Mouse (Mus musculus) MEL (cell line): ENCODE data around the gene Ptprk.

ENCODE experiments used
- CTCF ChIP-seq, 3 experiments: IDR thresholded peaks in 2 of 3; conservative IDR thresholded peaks in 1 of 3; 2 replicates each; pipeline ENCODE4 v1.5.1; 2011 to 2012; ENCODE audit warnings: low read length in 3 of 3, low read depth in 2 of 3, mild to moderate bottlenecking in 2 of 3, improper control_type of control experiment in 1 of 3, inconsistent platforms in 1 of 3, mixed read lengths in 1 of 3, moderate library complexity in 1 of 3; ENCODE audit not compliant: control insufficient read depth in 1 of 3, insufficient read depth in 1 of 3, poor library complexity in 1 of 3, severe bottlenecking in 1 of 3
- ELF1 ChIP-seq: IDR thresholded peaks from 2 replicates; pipeline ENCODE4 v1.6.1; 2014; ENCODE audit warnings: low read depth, mild to moderate bottlenecking, inconsistent platforms, low read length, improper control_type of control experiment, moderate library complexity
- GATA1 ChIP-seq: IDR thresholded peaks from 2 replicates; pipeline ENCODE4 v1.6.1; 2011; ENCODE audit warnings: low read depth, low read length, improper control_type of control experiment
- KAT2A ChIP-seq: conservative IDR thresholded peaks from 2 replicates; pipeline ENCODE4 v1.6.1; 2012; ENCODE audit warnings: low read depth, low read length, improper control_type of control experiment, inconsistent platforms
- NRF1 ChIP-seq: IDR thresholded peaks from 2 replicates; pipeline ENCODE4 v1.6.1; 2014; ENCODE audit warnings: low read depth, mild to moderate bottlenecking, inconsistent platforms, low read length, improper control_type of control experiment, moderate library complexity; ENCODE audit not compliant: poor library complexity, insufficient read depth, severe bottlenecking
- USF1 ChIP-seq: IDR thresholded peaks from 2 replicates; pipeline ENCODE4 v1.6.1; 2014; ENCODE audit warnings: low read depth, mild to moderate bottlenecking, inconsistent platforms, low read length, improper control_type of control experiment, moderate library complexity

DNA sequence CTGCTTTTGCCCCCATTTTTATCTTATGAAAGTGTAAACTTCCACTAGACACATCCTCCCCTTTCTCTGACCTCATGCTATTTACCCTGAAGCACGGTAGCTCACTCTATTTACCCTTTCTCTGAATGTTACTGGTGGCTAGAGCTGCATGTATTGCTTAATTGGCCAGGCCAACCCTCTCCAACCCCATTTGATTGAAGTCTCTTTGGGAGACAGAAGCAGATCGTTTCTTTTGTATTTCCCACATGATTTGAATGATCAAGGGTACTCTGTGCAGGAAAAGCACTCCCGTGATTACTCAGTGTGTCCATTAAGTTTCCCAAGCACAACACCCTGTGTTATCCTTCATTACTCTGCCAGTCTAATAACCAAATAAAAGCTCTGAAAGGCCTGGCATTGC is 348.0 kb downstream of the Ptprk start:
- TF ChIP-seq NRF1 (no peak), CTCF (IDR thresholded peaks at IDR 0.05 in 2 of 3, conservative IDR thresholded peaks at IDR 0.05 in 1 of 3; ENCODE audit: control insufficient read depth in 1 of 3, insufficient read depth in 1 of 3, low read depth in 2 of 3, low read length in 3 of 3, poor library complexity in 1 of 3, severe bottlenecking in 1 of 3) (no peak), KAT2A (no peak), ELF1 (no peak), GATA1 (no peak), USF1 (no peak)
